Mouse (Mus musculus) spleen, adult 2 months (tissue): ENCODE measurements around the gene Gpr63.

Experiments
- CTCF ChIP-seq: fragments of 200-500 bp; IDR thresholded peaks from 2 replicates; pipeline ENCODE4 v1.5.1; 2011; ENCODE audit warnings: mild to moderate bottlenecking, inconsistent platforms; ENCODE audit not compliant: insufficient read depth, insufficient read length, insufficient replicate concordance; ENCODE audit errors: extremely low read depth
- POLR2A ChIP-seq: fragments of 200-500 bp; IDR thresholded peaks from 2 replicates; pipeline ENCODE4 v1.6.1; 2011; ENCODE audit warnings: low read depth, low read length, inconsistent platforms

DNA sequence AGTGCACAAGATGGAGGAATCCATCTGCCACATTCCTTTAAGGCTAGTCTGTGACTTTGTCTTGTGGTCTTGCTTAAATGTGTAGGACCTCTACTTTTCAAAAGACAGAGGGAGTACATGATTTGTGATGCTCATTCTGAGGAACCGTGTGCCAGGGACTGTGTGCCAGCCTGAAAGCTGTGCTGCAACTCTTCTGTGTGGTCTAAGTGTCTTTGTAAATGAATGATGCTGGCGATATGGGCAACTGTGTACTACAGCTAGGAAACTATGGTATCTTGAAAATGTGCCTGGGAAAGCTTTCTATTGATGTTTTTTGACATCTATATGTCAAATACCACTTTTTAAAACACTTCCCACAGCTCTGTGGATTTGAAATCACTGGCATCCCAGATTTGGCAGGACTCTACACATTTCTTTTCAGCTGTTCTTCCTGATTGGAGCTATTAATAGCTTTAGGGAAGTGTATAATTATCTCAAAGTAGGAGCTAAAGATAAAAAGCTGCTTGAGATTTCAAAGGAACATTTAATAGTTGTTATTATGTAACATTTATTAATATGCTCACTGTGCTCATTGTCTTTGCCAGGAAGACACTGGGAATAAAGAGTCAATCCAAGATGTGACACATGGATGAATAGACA lies 48.9 kb downstream of the Gpr63 start:
- TF ChIP-seq POLR2A (no peak), CTCF (no peak)
